8 mouse cellular contexts compared by ENCODE assay signal in genomic region chr19:26607551-26608433, GRCm38 (mm10). TPM values are rescaled to one million over a fixed set of nuclear protein-coding genes. Genes with fewer than 3 reads are reported as not detected.
DNase-seq lines count a peak whose midpoint lies in the region; ATAC-seq and TF ChIP-seq lines count a peak whose summit lies in the region.

No protein-coding gene starts in this region.

- no peak for ATAC-seq in hindbrain, embryonic 13.5 days (ENCODE audit: low FRiP score)

- H3K4me1 ChIP-seq in hindbrain, embryonic 13.5 days (replicated peaks): peaks cover 28% of the 10 kb centered on the region
- H3K4me1 ChIP-seq in midbrain, embryonic 10.5 days: peaks cover 45% of the 10 kb centered on the region

- H3K9ac ChIP-seq in hindbrain, embryonic 13.5 days: peak overlapping the region; percentile 81

- peak; percentile 29 for DNase-seq in gastrocnemius, adult 18-20 months (ENCODE audit: low spot score)
- no peak for DNase-seq in gastrocnemius, postnatal 25 days
- peak; percentile 60 to 66 for DNase-seq in adrenal gland, postnatal 36 days
- peak; percentile 41 to 75 for DNase-seq in frontal cortex, adult 2 months (ENCODE audit: extremely low spot score in 1 of 2, low spot score in 1 of 2)
- DNase-seq in left cerebral cortex, adult 2 months (ENCODE audit: extremely low spot score in 1 of 2, low spot score in 2 of 2): peak; percentile 43 to 63
- DNase-seq in midbrain, embryonic 10.5 days (ENCODE audit: low spot score): peak; percentile 54
- peak; percentile 72 for DNase-seq in testis, postnatal 10 days (ENCODE audit: low spot score)

- peak overlapping the region; percentile 94; the same call in 1 of the 2 replicates for H3K27ac ChIP-seq in hindbrain, embryonic 13.5 days
- peak overlapping the region; percentile 95 for H3K27ac ChIP-seq in left cerebral cortex, adult 2 months
- H3K27ac ChIP-seq in midbrain, embryonic 10.5 days (replicated peaks): peak overlapping the region; percentile 65

- WGBS in hindbrain, embryonic 13.5 days: under 1% methylated on average over 39 of the region's 39 CpGs
- 1% methylated on average over 34 of the region's 39 CpGs for WGBS in midbrain, embryonic 10.5 days

- H3K4me3 ChIP-seq in hindbrain, embryonic 13.5 days: peak overlapping the region; percentile 80
- H3K4me3 ChIP-seq in left cerebral cortex, adult 2 months: peak overlapping the region; percentile 96
- peak overlapping the region; percentile 66 for H3K4me3 ChIP-seq in midbrain, embryonic 10.5 days

- no peaks in the 10 kb centered on the region for H3K9me3 ChIP-seq in hindbrain, embryonic 13.5 days
- H3K9me3 ChIP-seq in midbrain, embryonic 10.5 days (replicated peaks): no peaks in the 10 kb centered on the region

- intact Hi-C loops in left cerebral cortex, adult 2 months (cut with DNase I): loop anchor here (2.0 to 5.0 kb wide), 2 partner anchors 225 to 345 kb away; no protein-coding TSS in a partner anchor

- peaks cover 48% of the 10 kb centered on the region for H3K27me3 ChIP-seq in hindbrain, embryonic 13.5 days
- peaks cover 76% of the 10 kb centered on the region for H3K27me3 ChIP-seq in midbrain, embryonic 10.5 days (ENCODE audit: low read depth, poor library complexity, severe bottlenecking)

- H3K4me2 ChIP-seq in hindbrain, embryonic 13.5 days: peak overlapping the region; percentile 98

- H3K36me3 ChIP-seq in hindbrain, embryonic 13.5 days: no peaks in the 10 kb centered on the region
- no peaks in the 10 kb centered on the region for H3K36me3 ChIP-seq in midbrain, embryonic 10.5 days

- no peak for TF ChIP-seq CTCF in left cerebral cortex, adult 2 months (IDR thresholded peaks at IDR 0.05)

RNA-seq across cellular contexts. Expression of gene Smarca2, which starts 2.9 kb away (rescaled TPM):
- 10 to 100 TPM; 56.2 to 71.8 TPM for total RNA-seq in gastrocnemius, adult 18-20 months (2021)
- total RNA-seq in gastrocnemius, postnatal 25 days (2021): 10 to 100 TPM; 38.4 to 40.9 TPM
- 10 to 100 TPM; 60.9 to 99.6 TPM for total RNA-seq in adrenal gland, postnatal 36 days (2021)
- 155 and 159 TPM in 2 replicates for polyA plus RNA-seq in frontal cortex, adult 2 months (2012; rRNA removed)
- 85.3 and 95.5 TPM in 2 replicates for polyA plus RNA-seq in hindbrain, embryonic 13.5 days (2015; fragmentation: Nextera tagmentation; extraction: Ambion mirVana)
- total RNA-seq in left cerebral cortex, adult 2 months (2021): 100 to 1,000 TPM; 280 to 296 TPM
- polyA plus RNA-seq in midbrain, embryonic 10.5 days (2016; fragmentation: Nextera tagmentation; extraction: Ambion mirVana): 23.4 and 26.4 TPM in 2 replicates
